Mouse (Mus musculus) heart, embryonic 16.5 days (tissue): ENCODE measurements around the gene Neurl3. TPM values are rescaled to one million over a fixed set of nuclear protein-coding genes. Genes with fewer than 3 reads are reported as not detected.

Experiments used
- ATAC-seq: fragments of 200-750 bp; cut with Nextera tagmentation; replicated peaks from 2 replicates; pipeline ENCODE4 v1.8.0; 2017; ENCODE audit warnings: moderate number of reproducible peaks; ENCODE audit not compliant: insufficient read depth, low FRiP score; ENCODE audit errors: extremely low read depth
- H3K27ac ChIP-seq: fragments of 300-500 bp; sonication (generic); 2 replicates; pipeline ENCODE4 v1.5.1; 2014; ENCODE audit warnings: mild to moderate bottlenecking, low read length, control low read depth, moderate library complexity
- H3K27me3 ChIP-seq: fragments of 300-500 bp; sonication (generic); 2 replicates; pipeline ENCODE4 v1.6.1; 2014; ENCODE audit warnings: low read length, mixed read lengths; ENCODE audit not compliant: control insufficient read depth, insufficient read depth
- H3K36me3 ChIP-seq: fragments of 300-500 bp; sonication (generic); 2 replicates; pipeline ENCODE4 v1.6.1; 2014; ENCODE audit not compliant: control insufficient read depth, insufficient read depth
- H3K4me1 ChIP-seq: fragments of 300-500 bp; sonication (generic); 2 replicates; pipeline ENCODE4 v1.6.1; 2014; ENCODE audit warnings: low read length, mixed read lengths; ENCODE audit not compliant: control insufficient read depth, insufficient read depth
- H3K4me2 ChIP-seq: fragments of 300-500 bp; sonication (generic); 2 replicates; pipeline ENCODE4 v1.6.1; 2014; ENCODE audit warnings: low read depth, mild to moderate bottlenecking, control low read depth, low read length
- H3K4me3 ChIP-seq: fragments of 300-500 bp; sonication (generic); 2 replicates; pipeline ENCODE4 v1.5.1; 2014; ENCODE audit warnings: mild to moderate bottlenecking, control low read depth, low read length
- H3K9ac ChIP-seq: fragments of 300-500 bp; sonication (generic); 2 replicates; pipeline ENCODE4 v1.6.1; 2014; ENCODE audit warnings: low read length, control low read depth
- H3K9me3 ChIP-seq: fragments of 300-500 bp; sonication (generic); replicated peaks from 2 replicates; pipeline ENCODE4 v1.6.1; 2016; ENCODE audit warnings: low read length; ENCODE audit not compliant: control insufficient read depth
- WGBS: fragments of 180-500 bp; shearing (Covaris S2); extraction: QIAGEN DNeasy Blood & Tissue Kit; methylation state at CpG from one replicate; pipeline ENCODE4 v1.1.7; 2014; 5-methylcytosine and 5-hydroxymethylcytosine counted together
- polyA plus RNA-seq: library from polyadenylated mRNA; unstranded; fragments of >200 nt; fragmentation: Nextera tagmentation; extraction: Ambion mirVana; gene quantifications from 2 replicates; pipeline ENCODE4 v1.2.1, GENCODE M21; 2015

Gene Neurl3
- polyA plus RNA-seq, 1 experiment from 2014 or later = 5.3 TPM

DNA sequence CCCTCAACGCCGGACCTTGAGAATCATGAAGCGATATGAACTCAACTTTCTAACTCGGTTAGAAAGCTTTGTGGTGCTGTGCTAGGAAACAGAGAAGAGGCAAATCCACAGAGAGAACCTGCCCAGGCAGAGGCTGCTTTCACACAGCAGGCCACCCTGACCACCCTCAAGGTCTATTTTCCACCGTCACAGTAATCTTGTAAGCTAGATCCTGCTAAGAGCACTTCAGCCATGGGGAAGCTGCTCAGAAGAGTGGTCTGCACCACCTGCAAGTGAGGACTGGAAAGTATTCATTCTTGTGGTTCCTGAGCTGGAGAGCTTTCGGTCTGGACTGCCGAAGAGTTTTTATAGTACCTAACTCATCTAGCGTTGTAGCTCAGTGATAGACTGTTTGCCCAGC lies 27.8 kb upstream of the Neurl3 start:
- Histone ChIP-seq H3K27ac (no peak overlapping the region), H3K4me1 (peaks cover 18% of the 10 kb centered on the region), H3K9me3 (no peaks in the 10 kb centered on the region), H3K9ac (no peak overlapping the region), H3K36me3 (no peaks in the 10 kb centered on the region), H3K4me2 (no peak overlapping the region), H3K27me3 (peaks cover 6% of the 10 kb centered on the region), H3K4me3 (no peak overlapping the region)
- 56% methylated on average over 8 of the region's 8 CpGs for WGBS
- ATAC-seq = no peak

DNA sequence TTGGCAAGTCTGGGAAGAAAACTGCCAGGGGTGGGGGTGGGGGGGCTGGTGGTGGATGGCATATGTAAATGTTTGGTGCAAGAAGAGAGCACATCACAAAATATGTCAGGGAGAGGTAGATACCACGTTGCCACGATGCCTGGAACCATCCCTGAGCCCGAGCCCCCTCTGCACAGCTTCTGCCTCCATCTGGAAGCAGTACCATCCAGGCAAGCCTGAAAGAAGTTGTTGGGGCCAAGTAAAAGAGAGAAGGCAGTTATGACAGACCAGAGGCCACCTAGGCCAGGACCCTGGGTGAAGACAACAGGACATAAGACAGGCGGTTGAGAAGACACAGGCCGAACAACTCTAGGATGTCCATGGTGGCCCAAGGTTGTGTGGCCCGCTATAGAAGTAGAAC lies 26.0 kb upstream of the Neurl3 start:
- Histone ChIP-seq H3K4me3 (no peak overlapping the region), H3K9ac (no peak overlapping the region), H3K27me3 (peaks cover 6% of the 10 kb centered on the region), H3K9me3 (no peaks in the 10 kb centered on the region), H3K36me3 (no peaks in the 10 kb centered on the region), H3K27ac (no peak overlapping the region), H3K4me1 (peaks cover 18% of the 10 kb centered on the region), H3K4me2 (no peak overlapping the region)
- 79% methylated on average over 6 of the region's 6 CpGs for WGBS
- no peak for ATAC-seq

DNA sequence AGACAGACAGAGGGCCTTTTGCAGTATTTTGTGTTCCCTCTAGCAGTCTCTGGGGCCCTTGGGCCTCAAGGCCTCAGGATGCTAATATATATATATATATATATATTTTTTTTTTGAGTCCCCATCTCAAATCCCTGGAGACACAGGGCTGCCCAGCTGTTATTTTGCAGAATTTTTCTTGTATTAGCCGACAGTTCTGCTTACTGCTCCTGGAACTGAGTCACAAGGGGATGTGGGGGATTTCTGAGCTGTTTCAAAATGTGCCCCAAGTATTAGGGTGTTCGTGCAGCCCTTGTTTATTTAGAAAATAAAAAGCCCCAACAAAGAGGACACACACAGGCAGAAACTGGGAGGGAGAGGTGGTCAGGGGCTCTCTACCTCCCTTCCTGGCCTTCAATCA lies 25.2 kb upstream of the Neurl3 start:
- no peaks in the 10 kb centered on the region for H3K36me3 ChIP-seq
- 67% methylated on average over 2 of the region's 2 CpGs for WGBS
- H3K27ac ChIP-seq = no peak overlapping the region
- H3K4me2 ChIP-seq = no peak overlapping the region
- peaks cover 12% of the 10 kb centered on the region for H3K4me1 ChIP-seq
- peaks cover 6% of the 10 kb centered on the region for H3K27me3 ChIP-seq
- no peak overlapping the region for H3K9ac ChIP-seq
- H3K9me3 ChIP-seq = no peaks in the 10 kb centered on the region
- no peak overlapping the region for H3K4me3 ChIP-seq
- no peak for ATAC-seq

DNA sequence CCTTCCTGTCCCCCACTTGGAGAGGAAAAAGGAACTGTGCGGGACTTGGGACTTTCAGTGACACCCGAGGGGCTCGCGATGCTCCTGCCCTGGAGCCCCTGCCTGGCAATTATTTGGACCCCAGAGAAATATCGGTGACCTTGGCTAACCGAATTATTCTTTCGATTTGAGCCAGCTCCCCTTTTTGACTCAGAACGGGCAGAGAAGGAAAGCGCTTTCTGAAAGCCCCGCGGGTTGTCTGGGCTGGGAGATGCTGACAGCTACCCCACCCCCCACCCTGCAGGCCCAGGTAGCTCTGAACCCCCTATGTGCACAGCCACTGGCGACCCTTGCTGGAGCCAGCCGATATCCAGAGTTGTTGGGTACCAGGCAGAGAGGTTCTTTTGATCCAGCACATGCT lies 24.6 kb upstream of the Neurl3 start:
- no peak overlapping the region for H3K27ac ChIP-seq
- H3K4me1 ChIP-seq = peaks cover 9% of the 10 kb centered on the region
- whole genome bisulfite sequencing = 32% methylated on average over 13 of the region's 13 CpGs
- no peaks in the 10 kb centered on the region for H3K9me3 ChIP-seq
- ATAC-seq = no peak
- no peaks in the 10 kb centered on the region for H3K36me3 ChIP-seq
- H3K4me3 ChIP-seq = no peak overlapping the region
- no peak overlapping the region for H3K4me2 ChIP-seq
- H3K9ac ChIP-seq = no peak overlapping the region
- H3K27me3 ChIP-seq = peaks cover 6% of the 10 kb centered on the region

DNA sequence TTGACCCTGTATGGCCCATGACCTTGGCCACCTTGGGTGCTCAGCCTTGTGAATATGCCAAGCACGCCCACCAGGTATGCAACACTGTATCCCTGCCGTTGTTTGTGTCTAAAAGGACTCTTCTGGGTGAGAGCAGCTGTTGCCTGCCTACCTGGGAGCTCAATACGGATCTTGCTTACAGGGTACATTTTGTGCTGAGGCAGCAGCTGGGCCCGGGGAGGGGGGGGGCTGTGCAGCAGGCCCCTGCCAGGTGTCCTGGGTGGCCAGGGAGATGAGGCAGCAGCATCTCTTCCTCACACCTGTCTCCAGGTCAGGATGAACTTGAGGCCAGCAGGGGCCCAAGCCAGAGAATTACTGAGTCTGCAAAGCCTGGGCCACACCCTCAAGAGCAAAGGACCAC lies 23.6 kb upstream of the Neurl3 start:
- H3K36me3 ChIP-seq = no peaks in the 10 kb centered on the region
- peaks cover 4% of the 10 kb centered on the region for H3K4me1 ChIP-seq
- H3K9me3 ChIP-seq = no peaks in the 10 kb centered on the region
- 73% methylated on average over 4 of the region's 4 CpGs for WGBS
- H3K27me3 ChIP-seq = peaks cover 6% of the 10 kb centered on the region
- H3K27ac ChIP-seq = no peak overlapping the region
- H3K9ac ChIP-seq = no peak overlapping the region
- no peak for ATAC-seq
- H3K4me2 ChIP-seq = no peak overlapping the region
- no peak overlapping the region for H3K4me3 ChIP-seq

DNA sequence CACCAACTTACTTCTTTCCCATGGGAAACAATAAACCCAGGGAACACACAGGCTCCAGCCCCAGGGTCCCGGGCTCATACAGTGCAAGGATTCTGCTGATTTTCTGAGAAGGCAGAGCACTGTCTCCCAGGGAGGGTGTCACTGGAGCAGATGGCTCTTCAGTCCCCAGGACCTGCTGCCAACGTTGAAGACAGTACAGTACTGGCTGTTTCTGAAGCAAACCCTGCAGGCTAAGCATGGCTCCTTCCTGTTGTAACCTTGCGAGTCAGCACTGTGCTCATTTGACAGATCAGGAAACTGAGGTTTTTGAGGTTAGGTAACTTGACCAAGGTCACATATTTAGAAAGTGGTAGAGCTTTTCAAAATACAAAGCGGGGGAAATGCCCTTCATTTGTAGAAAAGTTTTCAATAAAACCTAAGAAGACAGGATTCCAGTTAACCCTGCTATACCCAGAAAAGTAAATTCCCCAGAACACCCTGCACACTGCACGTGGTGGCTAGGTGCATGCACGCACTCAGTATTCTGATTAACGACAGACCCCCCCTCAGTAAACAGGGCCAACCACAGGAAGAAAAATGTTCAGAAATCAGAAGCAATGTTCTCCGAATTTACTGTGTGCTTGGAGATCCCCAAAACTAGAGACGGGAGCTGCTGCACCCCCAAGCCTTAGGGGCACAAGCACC lies 22.1 kb upstream of the Neurl3 start:
- WGBS = 63% methylated on average over 9 of the region's 9 CpGs
- Histone ChIP-seq H3K4me1 (no peaks in the 10 kb centered on the region; the same call in 1 of the 2 replicates), H3K27me3 (peaks cover 6% of the 10 kb centered on the region), H3K9ac (no peak overlapping the region), H3K27ac (no peak overlapping the region), H3K4me2 (no peak overlapping the region), H3K4me3 (no peak overlapping the region), H3K9me3 (no peaks in the 10 kb centered on the region), H3K36me3 (no peaks in the 10 kb centered on the region)
- ATAC-seq = no peak; the same call in 1 of the 2 replicates

DNA sequence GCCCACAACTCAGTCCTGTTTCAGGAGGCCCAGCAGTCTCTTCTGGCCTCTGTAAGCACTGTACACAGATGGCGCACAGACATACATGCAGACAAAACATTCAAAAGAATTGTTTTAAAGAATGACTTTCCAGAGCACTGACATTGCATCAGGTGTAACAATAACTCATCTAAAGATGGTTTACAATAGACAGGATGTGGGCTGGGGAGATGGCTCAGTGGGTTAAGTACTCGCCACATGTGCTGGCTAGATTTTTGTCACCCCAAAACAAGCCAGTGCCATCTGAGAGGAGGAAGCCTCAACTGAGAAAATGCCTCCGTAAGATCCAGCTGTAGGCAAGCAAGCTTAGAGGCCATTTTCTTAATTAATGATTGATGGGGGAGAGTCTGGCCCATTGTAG lies 19.9 kb upstream of the Neurl3 start:
- H3K27me3 ChIP-seq = peaks cover 6% of the 10 kb centered on the region
- WGBS = 77% methylated on average over 3 of the region's 3 CpGs
- H3K27ac ChIP-seq = no peak overlapping the region
- no peak overlapping the region for H3K4me2 ChIP-seq
- H3K9me3 ChIP-seq = no peaks in the 10 kb centered on the region
- ATAC-seq = no peak
- no peaks in the 10 kb centered on the region; the same call in 1 of the 2 replicates for H3K4me1 ChIP-seq
- no peaks in the 10 kb centered on the region for H3K36me3 ChIP-seq
- H3K4me3 ChIP-seq = no peak overlapping the region
- H3K9ac ChIP-seq = no peak overlapping the region

DNA sequence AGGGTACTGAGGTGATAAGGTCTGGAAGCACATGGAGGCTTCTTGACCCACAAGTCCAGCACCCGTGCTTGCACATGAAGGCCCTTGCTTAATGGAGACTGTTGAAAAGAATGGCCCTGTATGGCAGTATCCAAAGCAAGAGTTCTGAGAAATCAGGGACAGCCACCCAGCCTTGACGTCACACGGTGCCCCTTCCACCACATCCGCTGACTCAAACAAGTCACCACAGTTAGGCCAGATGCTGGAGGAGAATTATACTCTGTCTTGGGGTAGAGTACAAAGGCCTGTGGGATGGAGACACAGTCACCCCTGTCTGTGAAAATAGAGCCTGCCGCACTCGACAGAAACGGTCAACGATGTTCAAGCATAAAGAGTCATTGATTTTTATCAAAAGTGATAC lies 19.0 kb upstream of the Neurl3 start:
- H3K27me3 ChIP-seq = peaks cover 4% of the 10 kb centered on the region
- WGBS = 83% methylated on average over 8 of the region's 8 CpGs
- no peak overlapping the region for H3K4me3 ChIP-seq
- H3K36me3 ChIP-seq = no peaks in the 10 kb centered on the region
- no peak overlapping the region for H3K4me2 ChIP-seq
- no peak overlapping the region for H3K27ac ChIP-seq
- H3K9ac ChIP-seq = no peak overlapping the region
- no peak for ATAC-seq
- H3K9me3 ChIP-seq = no peaks in the 10 kb centered on the region
- H3K4me1 ChIP-seq = no peaks in the 10 kb centered on the region; the same call in 1 of the 2 replicates

DNA sequence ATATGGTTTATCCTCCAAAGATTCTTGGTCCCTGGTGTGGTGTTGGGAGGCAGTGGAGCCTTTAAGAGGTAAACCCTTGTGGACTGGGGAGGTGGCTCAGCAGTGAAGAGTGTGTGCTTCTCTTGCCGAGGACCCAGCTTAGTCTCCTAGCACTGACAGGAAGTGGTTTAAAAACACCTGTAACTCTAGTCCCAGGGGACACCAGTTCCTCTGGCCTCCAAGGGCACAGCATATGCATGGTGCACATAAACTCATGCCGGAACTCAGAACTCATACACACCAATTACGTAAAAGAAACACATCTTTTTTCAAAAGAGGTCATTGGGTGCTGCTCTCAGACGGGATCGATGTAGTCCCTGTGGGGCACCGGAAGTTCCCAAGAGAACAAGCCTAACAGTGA lies 7.4 kb upstream of the Neurl3 start:
- Histone ChIP-seq H3K36me3 (no peaks in the 10 kb centered on the region), H3K4me2 (no peak overlapping the region), H3K9ac (no peak overlapping the region), H3K27me3 (no peaks in the 10 kb centered on the region), H3K4me3 (no peak overlapping the region), H3K4me1 (no peaks in the 10 kb centered on the region), H3K27ac (no peak overlapping the region), H3K9me3 (no peaks in the 10 kb centered on the region)
- 82% methylated on average over 6 of the region's 6 CpGs for WGBS
- ATAC-seq = no peak
